Mouse (Mus musculus) olfactory bulb, adult 2 months (tissue): ENCODE data around the gene Tacr1.

Experiments used
- CTCF ChIP-seq: fragments of 200-500 bp; IDR thresholded peaks from 2 replicates; pipeline ENCODE4 v1.5.1; 2012; ENCODE audit warnings: low read depth, mild to moderate bottlenecking, low read length, moderate library complexity; ENCODE audit not compliant: insufficient read depth
- POLR2A ChIP-seq: fragments of 200-500 bp; IDR thresholded peaks from 2 replicates; pipeline ENCODE4 v1.6.1; 2012; ENCODE audit warnings: mild to moderate bottlenecking, low read depth, low read length, moderate library complexity; ENCODE audit not compliant: insufficient read depth

GRCm38 (mm10) chr6:82603228-82603627 is 201.1 kb downstream of the Tacr1 start:
- TF ChIP-seq POLR2A (no peak), CTCF (no peak)
